Mouse (Mus musculus): ENCODE data around the gene Pitpnm3.

DNA sequence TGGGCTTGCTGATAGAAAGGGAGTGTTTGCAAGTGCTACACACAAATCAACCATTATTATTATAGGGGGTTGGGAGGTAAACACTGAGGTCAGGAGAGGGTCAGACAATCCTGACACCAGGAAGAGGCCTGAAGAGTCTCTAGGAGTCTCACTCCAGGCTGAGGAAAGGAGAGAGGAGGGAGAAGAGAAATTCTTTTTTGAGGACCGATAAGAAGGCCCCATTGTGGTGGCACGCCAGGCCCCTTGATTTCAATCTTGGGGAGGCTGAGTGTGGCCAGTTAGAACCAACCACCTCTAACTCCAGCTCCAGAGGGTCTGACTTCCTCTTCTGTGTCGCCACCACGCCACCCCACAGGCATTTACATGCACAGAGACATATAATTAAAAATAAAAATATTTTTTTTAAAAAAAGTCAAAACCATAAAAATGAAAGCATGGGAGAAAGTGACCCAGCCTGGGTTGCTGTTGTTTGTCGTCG lies 94.2 kb downstream of the Pitpnm3 start:
- TF ChIP-seq CTCF (IDR thresholded peaks at IDR 0.05) (no peak), EP300 (IDR thresholded peaks at IDR 0.05) (no peak)

Data from lung, postnatal 0 days (tissue).